ENCODE assay signal across 8 mouse cellular contexts in the genomic region with DNA sequence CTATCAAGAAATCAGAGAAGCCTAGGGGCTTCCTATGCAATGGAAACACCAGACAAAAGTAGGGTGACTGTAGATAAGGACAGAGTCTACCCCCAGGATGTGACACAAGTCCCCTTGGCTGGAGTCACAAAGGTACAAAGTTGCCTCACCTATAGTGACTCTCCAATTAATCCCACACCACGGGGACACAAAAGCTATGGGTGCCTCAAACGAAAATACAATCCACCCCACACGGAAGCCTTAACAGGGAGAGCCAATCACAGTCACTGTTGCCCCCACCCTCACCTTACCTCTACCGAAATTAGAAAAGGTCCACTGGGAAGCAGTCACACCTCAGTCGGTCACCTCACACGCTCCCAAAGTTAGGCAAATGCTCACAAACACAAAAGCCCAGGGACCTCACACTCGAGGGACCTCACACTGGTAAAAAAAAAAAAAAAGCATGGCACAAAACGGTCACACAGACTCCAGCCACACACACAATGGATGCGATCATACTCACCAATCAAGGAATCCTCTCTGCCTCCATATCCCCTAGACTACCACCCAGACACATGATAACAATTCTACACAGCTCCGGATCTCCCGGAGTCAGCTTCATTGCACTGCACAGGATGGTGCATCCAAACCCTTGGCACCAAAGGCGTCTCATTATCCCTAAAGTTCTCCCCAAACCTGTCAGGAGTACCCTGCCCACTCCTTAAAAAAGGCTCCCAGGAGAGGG. TPM values are rescaled to one million over a fixed set of nuclear protein-coding genes. Genes with fewer than 3 reads are reported as not detected.
A peak's percentile ranks its signal among the peaks of the same experiment; 100 is the strongest.
DNase-seq lines count a peak whose midpoint lies in the region; ATAC-seq and TF ChIP-seq lines count a peak whose summit lies in the region.

No protein-coding gene starts in this region.

- WGBS in thymus, adult 2 months = 4% methylated on average over 12 of the region's 12 CpGs
- WGBS in limb, embryonic 10.5 days = 4% methylated on average over 12 of the region's 12 CpGs
- 4% methylated on average over 12 of the region's 12 CpGs for WGBS in neural tube, embryonic 12.5 days

- peaks cover 14% of the 10 kb centered on the region for H3K4me1 ChIP-seq in thymus, adult 2 months (replicated peaks; ENCODE audit: control insufficient read depth, insufficient read depth, low read length)
- H3K4me1 ChIP-seq in limb, embryonic 10.5 days = peaks cover 26% of the 10 kb centered on the region
- H3K4me1 ChIP-seq in neural tube, embryonic 12.5 days = peaks cover 24% of the 10 kb centered on the region

- DNase-seq in cerebellum, postnatal 4 days (ENCODE audit: low spot score in 2 of 2) = no peak
- peak; percentile 13 for DNase-seq in thymus, adult 2 months
- no peak for DNase-seq in thymus, adult 18-20 months
- no peak for DNase-seq in limb, embryonic 10.5 days (ENCODE audit: low spot score)
- DNase-seq in frontal cortex, postnatal 36 days (ENCODE audit: low spot score in 2 of 2) = no peak
- DNase-seq in cerebellum, postnatal 25 days = no peak

- H3K4me3 ChIP-seq in thymus, adult 2 months (ENCODE audit: control insufficient read depth, insufficient read depth, low read length) = peak overlapping the region; percentile 97
- peak overlapping the region; percentile 77 for H3K4me3 ChIP-seq in limb, embryonic 10.5 days
- H3K4me3 ChIP-seq in neural tube, embryonic 12.5 days = peak overlapping the region; percentile 69

- H3K27me3 ChIP-seq in thymus, adult 2 months (ENCODE audit: control insufficient read depth, insufficient read depth, low read length) = no peaks in the 10 kb centered on the region
- no peaks in the 10 kb centered on the region for H3K27me3 ChIP-seq in limb, embryonic 10.5 days (ENCODE audit: low read depth, poor library complexity, severe bottlenecking)
- H3K27me3 ChIP-seq in neural tube, embryonic 12.5 days (replicated peaks) = no peaks in the 10 kb centered on the region

- H3K9ac ChIP-seq in neural tube, embryonic 12.5 days = peak overlapping the region; percentile 74

- peak overlapping the region; percentile 80 for H3K4me2 ChIP-seq in neural tube, embryonic 12.5 days (replicated peaks)

- 0 out of 2 replicates have a peak, but pooled peaks have one; percentile 11 for ATAC-seq in cerebellum, adult (ENCODE audit: insufficient number of reproducible peaks, low FRiP score, low TSS enrichment)
- peak; percentile 60 for ATAC-seq in neural tube, embryonic 12.5 days (ENCODE audit: low FRiP score, low read depth)

- no peak for TF ChIP-seq CTCF in thymus, adult 2 months (IDR thresholded peaks at IDR 0.05; ENCODE audit: borderline replicate concordance, control insufficient read depth, extremely low read depth, insufficient read depth, low read length, poor library complexity)

- H3K9me3 ChIP-seq in limb, embryonic 10.5 days (replicated peaks) = no peaks in the 10 kb centered on the region
- no peaks in the 10 kb centered on the region for H3K9me3 ChIP-seq in neural tube, embryonic 12.5 days

- no peaks in the 10 kb centered on the region for H3K36me3 ChIP-seq in thymus, adult 2 months (ENCODE audit: control insufficient read depth, insufficient read depth, low read length)
- H3K36me3 ChIP-seq in limb, embryonic 10.5 days = peaks cover 6% of the 10 kb centered on the region
- peaks cover 3% of the 10 kb centered on the region for H3K36me3 ChIP-seq in neural tube, embryonic 12.5 days

- TF ChIP-seq POLR2A in thymus, adult 2 months (IDR thresholded peaks at IDR 0.05; ENCODE audit: control insufficient read depth, extremely low read depth, insufficient read depth, low read length, poor library complexity) = no peak

- H3K27ac ChIP-seq in thymus, adult 2 months (ENCODE audit: control insufficient read depth, insufficient read depth, low read length) = no peak overlapping the region
- peak overlapping the region; percentile 83 for H3K27ac ChIP-seq in limb, embryonic 10.5 days
- H3K27ac ChIP-seq in neural tube, embryonic 12.5 days = peak overlapping the region; percentile 46; the same call in 1 of the 2 replicates

RNA-seq across cellular contexts. Expression of gene Zfp790, which starts 0.7 kb away (rescaled TPM):
- 3.4 and 3.5 TPM in 2 replicates for polyA plus RNA-seq in thymus, adult 2 months (2012; rRNA removed)
- polyA plus RNA-seq in limb, embryonic 10.5 days (2016; fragmentation: Nextera tagmentation; extraction: Ambion mirVana) = 15.2 and 16.7 TPM in 2 replicates
- 26.5 and 27.7 TPM in 2 replicates for polyA plus RNA-seq in neural tube, embryonic 12.5 days (2016; fragmentation: Nextera tagmentation; extraction: Ambion mirVana)

RNA-seq across cellular contexts. Expression of gene Zfp30, which starts 31.4 kb away (rescaled TPM):
- 1.3 and 1.6 TPM in 2 replicates for polyA plus RNA-seq in thymus, adult 2 months (2012; rRNA removed)
- 5.2 and 7.1 TPM in 2 replicates for polyA plus RNA-seq in limb, embryonic 10.5 days (2016; fragmentation: Nextera tagmentation; extraction: Ambion mirVana)
- polyA plus RNA-seq in neural tube, embryonic 12.5 days (2016; fragmentation: Nextera tagmentation; extraction: Ambion mirVana) = 9.7 and 10.4 TPM in 2 replicates

RNA-seq across cellular contexts. Expression of gene Zfp940, which starts 38.2 kb away (rescaled TPM):
- 0.89 and 1.0 TPM in 2 replicates for polyA plus RNA-seq in thymus, adult 2 months (2012; rRNA removed)
- 8.5 and 8.7 TPM in 2 replicates for polyA plus RNA-seq in limb, embryonic 10.5 days (2016; fragmentation: Nextera tagmentation; extraction: Ambion mirVana)
- 11.1 and 11.3 TPM in 2 replicates for polyA plus RNA-seq in neural tube, embryonic 12.5 days (2016; fragmentation: Nextera tagmentation; extraction: Ambion mirVana)

RNA-seq across cellular contexts. Expression of gene Zfp420, which starts 44.6 kb away (rescaled TPM):
- 1.3 and 1.5 TPM in 2 replicates for polyA plus RNA-seq in thymus, adult 2 months (2012; rRNA removed)
- 7.2 and 10.6 TPM in 2 replicates for polyA plus RNA-seq in limb, embryonic 10.5 days (2016; fragmentation: Nextera tagmentation; extraction: Ambion mirVana)
- polyA plus RNA-seq in neural tube, embryonic 12.5 days (2016; fragmentation: Nextera tagmentation; extraction: Ambion mirVana) = 12.7 and 13.9 TPM in 2 replicates

RNA-seq across cellular contexts. Expression of gene Zfp84, which starts 46.9 kb away (rescaled TPM):
- polyA plus RNA-seq in thymus, adult 2 months (2012; rRNA removed) = 8.6 and 9.0 TPM in 2 replicates
- polyA plus RNA-seq in limb, embryonic 10.5 days (2016; fragmentation: Nextera tagmentation; extraction: Ambion mirVana) = 8.7 and 12.4 TPM in 2 replicates
- 15.4 and 15.5 TPM in 2 replicates for polyA plus RNA-seq in neural tube, embryonic 12.5 days (2016; fragmentation: Nextera tagmentation; extraction: Ambion mirVana)
